Mouse (Mus musculus) heart, adult 2 months (tissue): ENCODE data around the gene Acsf2.

ENCODE experiments used
- CTCF ChIP-seq: fragments of 200-600 bp; IDR thresholded peaks from 2 replicates; pipeline ENCODE4 v1.8.1; 2022; ENCODE audit warnings: antibody characterized with exemption, mild to moderate bottlenecking, moderate library complexity
- POLR2A ChIP-seq: fragments of 200-500 bp; IDR thresholded peaks from 2 replicates; pipeline ENCODE4 v1.6.1; 2011; ENCODE audit warnings: mild to moderate bottlenecking, low read depth, low read length, control low read depth; ENCODE audit not compliant: insufficient read depth

- no peak for TF ChIP-seq POLR2A
- TF ChIP-seq CTCF = no peak
Observed at GRCm38 (mm10) chr11:94566534-94566933, 35.1 kb downstream of the Acsf2 start.
